Mouse (Mus musculus) neural tube, embryonic 14.5 days (tissue): ENCODE measurements at regions not wholly inside any gene's neighbourhood (a gene's known extent, or its start where the extent isn't known, plus 50 kb on each side); places are given as distances from the start of the nearest gene placed in this dataset.

ENCODE experiments used
- ATAC-seq: fragments of 200-750 bp; cut with Nextera tagmentation; 2 replicates; pipeline ENCODE4 v1.8.0; 2017; ENCODE audit warnings: low read depth, mild to moderate bottlenecking, moderate TSS enrichment, moderate library complexity
- H3K27ac ChIP-seq: fragments of 300-500 bp; sonication (generic); 2 replicates; pipeline ENCODE4 v1.5.1; 2014; ENCODE audit warnings: low read depth, mild to moderate bottlenecking, control low read depth, low read length, moderate library complexity, mixed read lengths
- H3K27me3 ChIP-seq: fragments of 300-500 bp; sonication (generic); 2 replicates; pipeline ENCODE4 v1.6.1; 2014; ENCODE audit warnings: low read length; ENCODE audit not compliant: control insufficient read depth, insufficient read depth
- H3K36me3 ChIP-seq: fragments of 300-500 bp; sonication (generic); 2 replicates; pipeline ENCODE4 v1.6.1; 2014; ENCODE audit warnings: low read length, mixed read lengths; ENCODE audit not compliant: control insufficient read depth, insufficient read depth
- H3K4me1 ChIP-seq: fragments of 300-500 bp; sonication (generic); 2 replicates; pipeline ENCODE4 v1.6.1; 2014; ENCODE audit warnings: low read length; ENCODE audit not compliant: control insufficient read depth, insufficient read depth
- H3K4me2 ChIP-seq: fragments of 300-500 bp; sonication (generic); 2 replicates; pipeline ENCODE4 v1.6.1; 2014; ENCODE audit warnings: mild to moderate bottlenecking, low read depth, low read length, control low read depth
- H3K4me3 ChIP-seq: fragments of 300-500 bp; sonication (generic); 2 replicates; pipeline ENCODE4 v1.5.1; 2014; ENCODE audit warnings: low read depth, low read length, control low read depth, mixed read lengths
- H3K9ac ChIP-seq: fragments of 300-500 bp; sonication (generic); replicated peaks from 2 replicates; pipeline ENCODE4 v1.6.1; 2014; ENCODE audit warnings: low read depth, mild to moderate bottlenecking, control low read depth, low read length, mixed read lengths
- H3K9me3 ChIP-seq: fragments of 300-500 bp; sonication (generic); 2 replicates; pipeline ENCODE4 v1.6.1; 2016; ENCODE audit warnings: low read length; ENCODE audit not compliant: control insufficient read depth
- WGBS: fragments of 180-500 bp; shearing (Covaris S2); extraction: QIAGEN DNeasy Blood & Tissue Kit; methylation state at CpG from one replicate; pipeline ENCODE4 v1.1.7; 2014; 5-methylcytosine and 5-hydroxymethylcytosine counted together

GRCm38 (mm10) chr3:78077822-78078221, 1208.5 kb downstream of the Rapgef2 start:
- Histone ChIP-seq H3K4me2 (no peak overlapping the region), H3K27me3 (no peaks in the 10 kb centered on the region), H3K9ac (no peak overlapping the region), H3K36me3 (no peaks in the 10 kb centered on the region), H3K9me3 (no peaks in the 10 kb centered on the region), H3K27ac (no peak overlapping the region), H3K4me3 (no peak overlapping the region), H3K4me1 (no peaks in the 10 kb centered on the region)
- ATAC-seq: peak; percentile 60; the same call in 1 of the 2 replicates
- WGBS: 62% methylated on average over 2 of the region's 2 CpGs

- H3K4me2 ChIP-seq: no peak overlapping the region
- WGBS: 60% methylated on average over 1 of the region's 1 CpGs
- H3K27ac ChIP-seq: no peak overlapping the region
Observed at GRCm38 (mm10) chr3:78077275-78077674, 1209.0 kb downstream of the Rapgef2 start.

GRCm38 (mm10) chr3:78073040-78073439, 1213.3 kb downstream of the Rapgef2 start:
- Histone ChIP-seq H3K4me2 (no peak overlapping the region), H3K27me3 (no peaks in the 10 kb centered on the region), H3K4me1 (no peaks in the 10 kb centered on the region), H3K9ac (no peak overlapping the region), H3K4me3 (no peak overlapping the region), H3K36me3 (no peaks in the 10 kb centered on the region), H3K9me3 (no peaks in the 10 kb centered on the region), H3K27ac (no peak overlapping the region)
- ATAC-seq: peak; percentile 66; the same call in 1 of the 2 replicates
- WGBS: 28% methylated on average over 1 of the region's 1 CpGs

More at GRCm38 (mm10) chr3:78077275-78077674, 1209.0 kb downstream of the Rapgef2 start:
- H3K4me3 ChIP-seq: no peak overlapping the region
- H3K4me1 ChIP-seq: no peaks in the 10 kb centered on the region
- H3K36me3 ChIP-seq: no peaks in the 10 kb centered on the region
- ATAC-seq: no peak
- no peaks in the 10 kb centered on the region for H3K27me3 ChIP-seq
- no peaks in the 10 kb centered on the region for H3K9me3 ChIP-seq
- H3K9ac ChIP-seq: no peak overlapping the region

- Histone ChIP-seq H3K4me1 (no peaks in the 10 kb centered on the region), H3K36me3 (no peaks in the 10 kb centered on the region), H3K4me2 (no peak overlapping the region), H3K4me3 (no peak overlapping the region), H3K27ac (no peak overlapping the region), H3K27me3 (no peaks in the 10 kb centered on the region), H3K9ac (no peak overlapping the region), H3K9me3 (no peaks in the 10 kb centered on the region)
- 84% methylated on average over 3 of the region's 3 CpGs for WGBS
- ATAC-seq: no peak
Observed at GRCm38 (mm10) chr3:78067113-78067639, 1219.1 kb downstream of the Rapgef2 start.

GRCm38 (mm10) chr3:78066336-78066735, 1220.0 kb downstream of the Rapgef2 start:
- no peaks in the 10 kb centered on the region for H3K4me1 ChIP-seq
- no peaks in the 10 kb centered on the region for H3K9me3 ChIP-seq
- H3K9ac ChIP-seq: no peak overlapping the region
- WGBS: 88% methylated on average over 4 of the region's 4 CpGs
- H3K4me3 ChIP-seq: no peak overlapping the region
- no peak for ATAC-seq
- no peaks in the 10 kb centered on the region for H3K27me3 ChIP-seq
- H3K4me2 ChIP-seq: no peak overlapping the region
- no peak overlapping the region for H3K27ac ChIP-seq
- H3K36me3 ChIP-seq: no peaks in the 10 kb centered on the region

- Histone ChIP-seq H3K9me3 (no peaks in the 10 kb centered on the region), H3K27ac (no peak overlapping the region), H3K4me2 (no peak overlapping the region), H3K27me3 (no peaks in the 10 kb centered on the region), H3K4me1 (no peaks in the 10 kb centered on the region), H3K4me3 (no peak overlapping the region), H3K9ac (no peak overlapping the region), H3K36me3 (no peaks in the 10 kb centered on the region)
- WGBS: 71% methylated on average over 3 of the region's 3 CpGs
- no peak for ATAC-seq
Observed at GRCm38 (mm10) chr3:78062549-78062948, 1223.8 kb downstream of the Rapgef2 start.

GRCm38 (mm10) chr3:78059826-78060591, 1226.3 kb downstream of the Rapgef2 start:
- H3K36me3 ChIP-seq: no peaks in the 10 kb centered on the region
- H3K9me3 ChIP-seq: no peaks in the 10 kb centered on the region
- H3K27ac ChIP-seq: no peak overlapping the region
- H3K4me1 ChIP-seq: no peaks in the 10 kb centered on the region
- H3K4me3 ChIP-seq: no peak overlapping the region
- WGBS: 86% methylated on average over 6 of the region's 6 CpGs
- no peaks in the 10 kb centered on the region for H3K27me3 ChIP-seq
- no peak overlapping the region for H3K4me2 ChIP-seq
- H3K9ac ChIP-seq: no peak overlapping the region
- no peak for ATAC-seq
